Mouse (Mus musculus): Measurements from ENCODE around the gene 1700021F07Rik. TPM values are rescaled to one million over a fixed set of nuclear protein-coding genes. Genes with fewer than 3 reads are reported as not detected.
A peak's percentile ranks its signal among the peaks of the same experiment; 100 is the strongest.

Gene 1700021F07Rik
- not detected in 2 replicates for polyA plus RNA-seq (2012; rRNA removed)

GRCm38 (mm10) chr2:173522376-173522775 lies at the start of gene 1700021F07Rik:
Gene 1700021F07Rik, plus strand, starts transcription at chr2:173522586.
- no peak for DNase-seq (ENCODE audit: low spot score)

- no peak for DNase-seq (ENCODE audit: low spot score)
Measured at GRCm38 (mm10) chr2:173473233-173473632, 49.2 kb upstream of the 1700021F07Rik start.

- no peak for DNase-seq (ENCODE audit: low spot score)
Measured at GRCm38 (mm10) chr2:173479050-173479449, 43.3 kb upstream of the 1700021F07Rik start.

- no peak for DNase-seq (ENCODE audit: low spot score)
Measured at GRCm38 (mm10) chr2:173484486-173484885, 37.9 kb upstream of the 1700021F07Rik start.

- no peak for DNase-seq (ENCODE audit: low spot score)
Measured at GRCm38 (mm10) chr2:173499612-173500011, 22.8 kb upstream of the 1700021F07Rik start.

- no peak for DNase-seq (ENCODE audit: low spot score)
Measured at GRCm38 (mm10) chr2:173513977-173514376, 8.4 kb upstream of the 1700021F07Rik start.

- DNase-seq (ENCODE audit: low spot score): no peak
Measured at GRCm38 (mm10) chr2:173515186-173515585, 7.2 kb upstream of the 1700021F07Rik start.

GRCm38 (mm10) chr2:173516150-173516855 lies 6.1 kb upstream of the 1700021F07Rik start:
- DNase-seq (ENCODE audit: low spot score): no peak

- DNase-seq (ENCODE audit: low spot score): no peak
Measured at GRCm38 (mm10) chr2:173528493-173528892, 6.1 kb downstream of the 1700021F07Rik start.

GRCm38 (mm10) chr2:173532711-173533462 lies 10.5 kb downstream of the 1700021F07Rik start:
- DNase-seq (ENCODE audit: low spot score): no peak

- DNase-seq (ENCODE audit: low spot score): no peak
Measured at GRCm38 (mm10) chr2:173534581-173534980, 12.2 kb downstream of the 1700021F07Rik start.

GRCm38 (mm10) chr2:173535390-173535789 lies 13.0 kb downstream of the 1700021F07Rik start:
- DNase-seq (ENCODE audit: low spot score): no peak

GRCm38 (mm10) chr2:173535886-173536285 lies 13.5 kb downstream of the 1700021F07Rik start:
- DNase-seq (ENCODE audit: low spot score): no peak

GRCm38 (mm10) chr2:173539781-173540180 lies 17.4 kb downstream of the 1700021F07Rik start:
- no peak for DNase-seq (ENCODE audit: low spot score)

- DNase-seq (ENCODE audit: low spot score): no peak
Measured at GRCm38 (mm10) chr2:173541748-173542147, 19.4 kb downstream of the 1700021F07Rik start.

GRCm38 (mm10) chr2:173542716-173543115 lies 20.3 kb downstream of the 1700021F07Rik start:
- DNase-seq (ENCODE audit: low spot score): no peak

- peak; percentile 61 for DNase-seq (ENCODE audit: low spot score)
Measured at GRCm38 (mm10) chr2:173545992-173546703, 23.8 kb downstream of the 1700021F07Rik start.

GRCm38 (mm10) chr2:173549236-173549635 lies 26.9 kb downstream of the 1700021F07Rik start:
- DNase-seq (ENCODE audit: low spot score): no peak

GRCm38 (mm10) chr2:173550681-173551080 lies 28.3 kb downstream of the 1700021F07Rik start:
- no peak for DNase-seq (ENCODE audit: low spot score)

- DNase-seq (ENCODE audit: low spot score): no peak
Measured at GRCm38 (mm10) chr2:173553863-173554262, 31.5 kb downstream of the 1700021F07Rik start.

- no peak for DNase-seq (ENCODE audit: low spot score)
Measured at GRCm38 (mm10) chr2:173558754-173559396, 36.5 kb downstream of the 1700021F07Rik start.
